Mouse (Mus musculus) limb, embryonic 13.5 days (tissue): Measurements from ENCODE around the gene Arntl. TPM values are rescaled to one million over a fixed set of nuclear protein-coding genes. Genes with fewer than 3 reads are reported as not detected.
"Not testable (repeated sequence)": the region's sequence is repeated elsewhere in the genome, so short reads cannot be mapped to it uniquely, and the experiment has no call there.

ENCODE experiments used
- ATAC-seq: fragments of 200-750 bp; cut with Nextera tagmentation; 2 replicates; pipeline ENCODE4 v1.8.0; 2017; ENCODE audit warnings: low read depth, moderate number of reproducible peaks, moderate TSS enrichment; ENCODE audit not compliant: low FRiP score
- H3K27ac ChIP-seq: fragments of 300-500 bp; sonication (generic); 2 replicates; pipeline ENCODE4 v1.5.1; 2015; ENCODE audit warnings: inconsistent platforms, mild to moderate bottlenecking, moderate library complexity
- H3K27me3 ChIP-seq: fragments of 300-500 bp; sonication (generic); 2 replicates; pipeline ENCODE4 v1.6.1; 2015; ENCODE audit warnings: mild to moderate bottlenecking, inconsistent platforms
- H3K36me3 ChIP-seq: fragments of 300-500 bp; sonication (generic); 2 replicates; pipeline ENCODE4 v1.6.1; 2015; ENCODE audit warnings: inconsistent platforms, mild to moderate bottlenecking, moderate library complexity
- H3K4me1 ChIP-seq: fragments of 300-500 bp; sonication (generic); 2 replicates; pipeline ENCODE4 v1.6.1; 2015; ENCODE audit warnings: inconsistent platforms
- H3K4me2 ChIP-seq: fragments of 300-500 bp; sonication (generic); replicated peaks from 2 replicates; pipeline ENCODE4 v1.6.1; 2015; ENCODE audit warnings: inconsistent platforms, mild to moderate bottlenecking, moderate library complexity
- H3K4me3 ChIP-seq: fragments of 300-500 bp; sonication (generic); 2 replicates; pipeline ENCODE4 v1.5.1; 2015; ENCODE audit warnings: moderate library complexity, mild to moderate bottlenecking, inconsistent platforms
- H3K9ac ChIP-seq: fragments of 300-500 bp; sonication (generic); 2 replicates; pipeline ENCODE4 v1.6.1; 2015; ENCODE audit warnings: mild to moderate bottlenecking, inconsistent platforms
- H3K9me3 ChIP-seq: fragments of 300-500 bp; sonication (generic); 2 replicates; pipeline ENCODE4 v1.6.1; 2016; ENCODE audit warnings: inconsistent platforms
- WGBS: fragments of 180-500 bp; shearing (Covaris S2); methylation state at CpG from one replicate; pipeline ENCODE4 v1.1.7; 2015; 5-methylcytosine and 5-hydroxymethylcytosine counted together
- polyA plus RNA-seq: library from polyadenylated mRNA; unstranded; fragments of >200 nt; fragmentation: Nextera tagmentation; extraction: Ambion mirVana; gene quantifications from 2 replicates; pipeline ENCODE4 v1.2.1, GENCODE M21; 2015

The Arntl gene
- polyA plus RNA-seq, 1 experiment from 2014 or later = 7.8 TPM

DNA sequence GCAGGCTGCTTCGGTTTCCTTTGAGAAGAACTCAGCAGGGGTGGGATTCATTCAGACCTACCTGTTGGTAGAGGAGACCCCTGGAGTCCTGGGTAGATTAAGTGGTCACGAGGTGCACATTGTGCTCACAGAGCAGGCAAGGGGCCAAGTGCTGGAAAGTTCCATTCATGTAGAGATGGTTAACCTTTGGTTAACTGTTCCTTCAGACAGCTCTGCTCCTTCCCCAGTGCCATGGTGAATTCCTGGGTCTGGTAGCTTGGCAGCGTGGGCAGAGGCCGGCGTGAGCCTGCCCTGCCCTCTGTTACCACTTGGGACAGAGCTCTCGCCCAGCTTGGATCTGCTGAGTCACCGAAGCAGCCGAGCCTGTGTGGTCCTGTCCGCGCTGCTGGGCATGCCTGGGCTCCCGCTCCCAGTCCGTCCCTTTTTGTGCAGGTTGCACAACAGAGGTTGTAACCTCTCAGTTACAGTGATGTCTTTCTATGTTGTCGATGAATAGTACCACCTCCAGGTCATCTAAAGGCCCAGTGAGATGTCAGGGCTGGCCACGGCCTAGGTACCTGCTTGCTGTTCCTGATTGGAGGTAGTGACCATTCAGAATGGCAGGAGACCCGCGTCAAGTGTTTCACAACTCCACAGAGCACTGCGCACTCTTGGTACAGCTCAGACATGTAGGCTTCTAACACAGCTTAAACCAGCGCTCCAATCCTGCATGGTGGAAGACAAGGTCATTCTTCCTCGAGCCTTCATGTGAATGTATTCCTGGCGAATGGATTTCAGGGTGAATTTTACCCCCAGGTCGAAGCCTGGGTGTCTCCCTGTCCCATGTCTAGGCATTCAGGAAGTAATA, 53.3 kb downstream of the Arntl start:
- H3K4me1 ChIP-seq = peaks cover 19% of the 10 kb centered on the region
- H3K9ac ChIP-seq = no peak overlapping the region
- no peak overlapping the region for H3K4me2 ChIP-seq
- 74% methylated on average over 21 of the region's 21 CpGs for WGBS
- no peaks in the 10 kb centered on the region for H3K36me3 ChIP-seq
- no peak overlapping the region for H3K4me3 ChIP-seq
- H3K27me3 ChIP-seq = no peaks in the 10 kb centered on the region
- H3K9me3 ChIP-seq = no peaks in the 10 kb centered on the region
- H3K27ac ChIP-seq = no peak overlapping the region
- ATAC-seq = no peak

DNA sequence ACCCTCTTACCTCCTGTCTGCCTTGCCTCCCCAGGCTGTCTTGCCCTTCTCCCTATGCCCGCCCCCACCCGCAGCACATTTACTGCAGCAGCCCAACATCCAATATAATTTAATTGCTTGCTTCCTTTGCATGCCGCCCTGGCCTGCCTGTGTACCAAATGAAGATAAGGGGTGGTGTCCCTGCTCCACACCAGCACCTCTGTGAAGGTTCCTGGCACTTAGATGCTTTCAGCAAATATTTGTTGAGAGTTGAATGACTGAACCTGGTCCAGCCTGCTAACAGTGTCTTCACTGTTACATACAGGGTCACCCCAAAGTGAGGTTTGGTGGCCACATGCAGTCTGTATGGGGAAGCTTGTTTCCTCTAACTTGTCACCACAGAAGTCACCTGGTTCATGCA, 54.4 kb downstream of the Arntl start:
- no peaks in the 10 kb centered on the region for H3K27me3 ChIP-seq
- WGBS = 20% methylated on average over 3 of the region's 3 CpGs
- H3K4me1 ChIP-seq = peaks cover 19% of the 10 kb centered on the region
- H3K27ac ChIP-seq = no peak overlapping the region
- no peak overlapping the region for H3K4me3 ChIP-seq
- no peaks in the 10 kb centered on the region for H3K36me3 ChIP-seq
- no peak for ATAC-seq
- H3K4me2 ChIP-seq = no peak overlapping the region
- H3K9me3 ChIP-seq = no peaks in the 10 kb centered on the region
- H3K9ac ChIP-seq = no peak overlapping the region

DNA sequence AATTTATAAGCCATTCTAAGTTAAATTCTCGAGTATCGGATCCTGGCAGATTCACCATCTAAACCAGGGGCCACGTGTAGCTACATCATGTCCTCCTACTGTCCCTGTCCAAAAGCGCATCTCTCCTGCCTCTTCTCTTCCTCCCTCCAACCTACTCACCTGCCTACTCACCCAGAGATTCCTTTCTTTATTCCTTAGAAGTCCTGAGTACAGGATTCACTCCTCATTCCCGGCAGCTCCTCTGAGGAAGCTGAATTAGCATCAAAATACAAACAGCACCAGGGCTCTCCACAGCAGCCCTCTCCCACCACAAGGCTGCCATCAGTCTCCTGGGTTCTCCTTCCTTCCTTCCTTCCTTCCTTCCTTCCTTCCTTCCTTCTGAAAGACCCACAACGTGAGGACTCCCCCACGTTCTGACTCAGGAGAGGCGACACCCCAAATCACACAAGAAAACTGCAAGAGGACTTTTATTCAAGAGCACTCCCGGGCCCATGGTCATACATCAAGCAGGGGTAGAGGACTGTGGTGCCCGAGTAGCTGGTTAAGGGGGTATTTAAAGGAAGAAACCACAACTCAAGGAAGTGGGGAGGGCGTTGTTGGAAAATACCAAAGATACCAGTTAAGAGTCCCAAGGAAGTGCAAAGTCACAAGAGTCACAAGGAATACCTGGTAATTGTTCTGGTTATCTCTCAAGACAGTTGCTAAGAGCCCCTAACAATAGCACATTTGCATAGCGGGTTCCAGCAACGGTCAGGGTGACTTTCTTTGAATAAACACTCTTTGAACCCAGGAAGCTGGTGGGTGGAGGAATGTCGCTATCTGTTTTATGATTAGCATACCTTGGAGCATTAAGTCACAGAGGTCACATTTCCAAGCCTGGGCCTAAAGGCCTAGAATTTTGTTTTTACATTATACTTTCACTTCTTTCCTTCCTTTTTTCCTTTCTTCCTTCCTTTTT, 55.5 kb downstream of the Arntl start:
- H3K9me3 ChIP-seq, H3K4me3 ChIP-seq, H3K4me2 ChIP-seq, H3K27me3 ChIP-seq, H3K27ac ChIP-seq, ATAC-seq, H3K36me3 ChIP-seq, H3K9ac ChIP-seq: not testable (repeated sequence)
- 50% methylated on average over 14 of the region's 14 CpGs for WGBS
- H3K4me1 ChIP-seq = peaks cover 19% of the 10 kb centered on the region

DNA sequence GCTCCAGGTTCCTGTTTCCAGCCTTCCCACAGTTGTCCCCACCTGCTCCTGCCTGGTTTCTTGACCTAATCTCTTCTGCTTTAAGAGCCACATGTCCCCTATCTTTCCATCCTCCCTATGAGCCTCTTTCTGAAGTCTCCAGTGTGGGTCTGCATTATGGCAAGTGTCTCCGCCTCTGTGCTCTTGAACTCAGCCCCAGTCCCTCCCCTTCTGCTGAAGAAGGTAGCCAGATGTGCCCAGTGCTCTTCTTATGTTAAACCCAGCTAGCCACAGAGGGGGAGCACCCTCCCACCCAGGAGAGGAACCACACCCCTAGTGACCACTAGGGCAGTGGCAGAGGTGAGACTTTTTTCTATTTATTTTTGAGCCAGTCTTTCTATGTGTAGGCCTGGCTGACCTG, 56.7 kb downstream of the Arntl start:
- H3K9ac ChIP-seq = no peak overlapping the region
- H3K27ac ChIP-seq = no peak overlapping the region
- no peaks in the 10 kb centered on the region for H3K9me3 ChIP-seq
- no peak overlapping the region for H3K4me3 ChIP-seq
- H3K4me1 ChIP-seq = peaks cover 19% of the 10 kb centered on the region
- ATAC-seq = 0 out of 2 replicates have a peak, but pooled peaks have one; percentile 36
- no peak overlapping the region for H3K4me2 ChIP-seq
- no peaks in the 10 kb centered on the region for H3K36me3 ChIP-seq
- WGBS = 89% methylated on average over 1 of the region's 1 CpGs
- H3K27me3 ChIP-seq = no peaks in the 10 kb centered on the region

DNA sequence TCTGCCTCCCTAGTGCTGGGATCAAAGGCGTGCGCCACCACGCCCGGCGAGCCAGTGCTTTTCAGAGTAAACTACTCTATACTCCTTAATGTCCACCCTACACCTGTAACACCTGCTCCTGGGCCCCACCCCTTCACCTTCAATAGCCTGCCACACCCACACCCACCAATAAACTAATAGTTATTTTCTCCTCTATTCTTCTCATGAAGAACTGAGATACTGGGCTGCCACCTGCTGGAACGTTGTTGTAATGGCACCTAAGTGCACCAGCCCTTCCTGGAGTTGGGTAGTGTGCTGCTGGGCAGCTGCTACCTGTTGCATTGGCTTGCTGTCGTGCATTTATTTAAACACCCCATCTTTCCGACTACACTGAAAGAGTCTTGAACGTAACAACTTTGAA, 61.0 kb downstream of the Arntl start:
- Histone ChIP-seq H3K4me3 (no peak overlapping the region), H3K4me2 (no peak overlapping the region), H3K9ac (no peak overlapping the region), H3K4me1 (peaks cover 3% of the 10 kb centered on the region; the same call in 1 of the 2 replicates), H3K27me3 (no peaks in the 10 kb centered on the region), H3K27ac (no peak overlapping the region), H3K36me3 (no peaks in the 10 kb centered on the region), H3K9me3 (no peaks in the 10 kb centered on the region)
- 78% methylated on average over 9 of the region's 9 CpGs for WGBS
- ATAC-seq = no peak

DNA sequence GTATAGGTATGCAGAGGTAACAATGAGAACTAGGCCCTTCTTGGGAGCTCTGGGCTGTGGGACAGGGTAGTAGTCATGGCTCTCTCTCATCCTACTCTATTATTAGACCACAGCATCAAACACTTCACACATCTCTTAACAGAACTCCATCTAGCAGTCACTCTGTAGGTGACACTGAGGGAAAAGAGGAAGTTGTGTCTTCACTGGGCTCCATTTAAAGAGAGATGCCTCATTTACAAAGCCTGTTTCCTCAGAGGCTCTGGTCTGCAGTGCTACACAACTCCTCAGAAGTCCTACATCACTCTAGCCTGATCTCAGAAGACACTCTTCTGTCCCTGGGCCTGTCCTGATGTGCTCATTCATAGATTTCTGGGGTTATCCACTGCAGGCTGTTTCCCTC, 61.8 kb downstream of the Arntl start:
- no peaks in the 10 kb centered on the region for H3K9me3 ChIP-seq
- no peak overlapping the region for H3K27ac ChIP-seq
- H3K36me3 ChIP-seq = no peaks in the 10 kb centered on the region
- ATAC-seq = no peak
- H3K9ac ChIP-seq = no peak overlapping the region
- peaks cover 3% of the 10 kb centered on the region; the same call in 1 of the 2 replicates for H3K4me1 ChIP-seq
- H3K4me3 ChIP-seq = no peak overlapping the region
- no peaks in the 10 kb centered on the region for H3K27me3 ChIP-seq
- no peak overlapping the region for H3K4me2 ChIP-seq

DNA sequence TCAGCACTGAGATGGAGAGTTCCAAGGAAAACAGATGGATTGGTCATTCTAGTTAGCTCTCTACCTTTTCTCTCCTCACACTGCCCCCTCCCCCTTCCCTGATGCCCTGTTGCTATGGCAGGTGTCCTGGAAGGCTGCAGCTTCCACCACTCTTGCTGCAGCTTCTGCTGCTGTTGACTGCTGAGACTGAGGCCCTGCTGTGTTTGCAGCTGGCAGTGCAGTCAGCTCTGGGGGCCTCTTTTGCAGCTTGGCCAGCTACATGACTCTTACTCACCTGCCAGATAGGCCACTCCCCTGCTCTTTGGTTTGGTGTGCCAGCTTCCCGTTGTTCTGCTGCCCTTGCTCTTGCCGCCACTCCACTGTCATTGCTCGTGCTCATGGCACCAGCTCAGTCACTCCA, 62.7 kb downstream of the Arntl start:
- H3K4me2 ChIP-seq = no peak overlapping the region
- H3K27me3 ChIP-seq = no peaks in the 10 kb centered on the region
- 70% methylated on average over 3 of the region's 3 CpGs for WGBS
- H3K4me3 ChIP-seq = no peak overlapping the region
- no peaks in the 10 kb centered on the region for H3K9me3 ChIP-seq
- H3K4me1 ChIP-seq = peaks cover 3% of the 10 kb centered on the region; the same call in 1 of the 2 replicates
- ATAC-seq = no peak
- H3K27ac ChIP-seq = no peak overlapping the region
- H3K9ac ChIP-seq = no peak overlapping the region
- no peaks in the 10 kb centered on the region for H3K36me3 ChIP-seq

DNA sequence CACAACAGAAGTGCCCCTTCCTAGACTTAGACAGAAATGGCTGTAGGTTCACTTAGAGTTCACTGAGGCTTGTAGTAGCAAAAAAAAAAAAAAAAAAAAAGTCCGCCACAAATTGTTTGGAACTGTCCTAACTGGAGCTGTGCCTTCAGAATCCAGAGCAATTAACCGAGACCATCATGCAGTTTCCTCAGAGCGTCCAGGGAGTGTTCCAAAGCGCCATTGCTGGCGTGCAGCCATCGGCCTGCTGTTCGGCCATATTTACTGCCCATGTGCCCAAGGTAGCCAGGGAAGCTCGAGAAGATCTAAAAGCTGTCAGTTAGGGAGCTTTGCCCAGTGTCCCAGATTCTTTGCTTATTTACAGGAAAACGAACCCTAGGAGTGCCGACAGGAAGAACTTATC, 63.3 kb downstream of the Arntl start:
- no peaks in the 10 kb centered on the region for H3K36me3 ChIP-seq
- H3K9ac ChIP-seq = no peak overlapping the region
- no peaks in the 10 kb centered on the region for H3K9me3 ChIP-seq
- H3K4me1 ChIP-seq = peaks cover 3% of the 10 kb centered on the region; the same call in 1 of the 2 replicates
- WGBS = 78% methylated on average over 10 of the region's 10 CpGs
- H3K4me3 ChIP-seq = no peak overlapping the region
- no peaks in the 10 kb centered on the region for H3K27me3 ChIP-seq
- no peak overlapping the region for H3K27ac ChIP-seq
- no peak overlapping the region for H3K4me2 ChIP-seq
- ATAC-seq = no peak

DNA sequence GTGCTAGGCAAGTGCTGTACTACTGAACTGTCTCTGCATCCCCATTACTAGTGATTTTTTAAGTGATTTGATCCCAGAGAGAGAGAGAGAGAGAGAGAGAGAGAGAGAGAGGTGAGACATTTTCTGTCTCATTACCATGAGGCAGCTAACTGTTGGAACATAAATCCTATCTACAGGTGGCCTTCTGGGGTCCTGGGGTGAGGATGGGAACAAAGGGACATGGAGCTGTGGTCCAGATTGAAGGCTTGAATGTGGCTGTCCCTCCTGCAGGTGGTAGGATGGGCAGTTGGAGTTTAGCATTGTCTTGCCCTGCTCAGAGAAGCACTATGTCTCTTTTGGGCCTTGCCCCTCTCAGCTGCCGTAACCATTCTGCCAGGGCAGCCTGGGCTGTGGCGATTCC, 63.7 kb downstream of the Arntl start:
- no peaks in the 10 kb centered on the region for H3K27me3 ChIP-seq
- WGBS = 81% methylated on average over 2 of the region's 2 CpGs
- H3K9ac ChIP-seq = no peak overlapping the region
- H3K36me3 ChIP-seq = no peaks in the 10 kb centered on the region
- no peak for ATAC-seq
- H3K4me2 ChIP-seq = no peak overlapping the region
- H3K4me1 ChIP-seq = peaks cover 3% of the 10 kb centered on the region; the same call in 1 of the 2 replicates
- no peak overlapping the region for H3K4me3 ChIP-seq
- H3K9me3 ChIP-seq = no peaks in the 10 kb centered on the region
- H3K27ac ChIP-seq = no peak overlapping the region

DNA sequence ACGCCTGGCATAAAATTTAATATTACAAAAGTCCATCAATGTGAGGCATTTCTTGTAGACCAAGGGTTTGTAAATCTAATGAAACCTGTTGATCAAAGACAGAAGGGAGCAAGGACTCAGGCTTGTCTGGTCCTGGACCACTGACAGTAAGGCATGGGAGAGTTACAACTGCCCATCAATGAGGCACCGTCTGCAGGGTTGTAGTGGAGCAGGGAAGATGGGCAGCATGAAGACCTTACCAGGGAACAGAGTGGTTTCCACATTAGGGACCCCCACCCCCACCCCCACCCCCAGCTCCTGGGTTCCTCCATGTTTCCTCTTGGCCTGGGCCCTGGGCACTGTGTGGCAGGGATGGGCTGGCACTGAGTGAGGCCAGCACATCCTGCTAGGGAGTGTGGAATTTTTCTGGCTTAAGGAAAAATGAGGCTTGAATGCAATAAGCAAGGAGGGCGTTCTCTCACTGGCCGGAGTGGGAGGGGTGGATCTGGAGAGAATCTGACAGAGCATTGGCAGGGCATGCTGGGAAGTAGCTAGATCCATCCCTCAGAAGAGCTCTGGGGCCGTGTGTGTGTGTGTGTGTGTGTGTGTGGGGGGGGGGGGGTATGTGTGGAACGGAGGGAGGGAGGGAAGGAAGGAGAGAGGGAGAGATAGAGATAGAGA, 65.2 kb downstream of the Arntl start:
- Histone ChIP-seq H3K9me3 (no peaks in the 10 kb centered on the region), H3K4me2 (no peak overlapping the region), H3K4me1 (peaks cover 3% of the 10 kb centered on the region; the same call in 1 of the 2 replicates), H3K4me3 (no peak overlapping the region), H3K36me3 (no peaks in the 10 kb centered on the region), H3K9ac (no peak overlapping the region), H3K27me3 (no peaks in the 10 kb centered on the region), H3K27ac (no peak overlapping the region)
- WGBS = 73% methylated on average over 6 of the region's 6 CpGs
- no peak for ATAC-seq

DNA sequence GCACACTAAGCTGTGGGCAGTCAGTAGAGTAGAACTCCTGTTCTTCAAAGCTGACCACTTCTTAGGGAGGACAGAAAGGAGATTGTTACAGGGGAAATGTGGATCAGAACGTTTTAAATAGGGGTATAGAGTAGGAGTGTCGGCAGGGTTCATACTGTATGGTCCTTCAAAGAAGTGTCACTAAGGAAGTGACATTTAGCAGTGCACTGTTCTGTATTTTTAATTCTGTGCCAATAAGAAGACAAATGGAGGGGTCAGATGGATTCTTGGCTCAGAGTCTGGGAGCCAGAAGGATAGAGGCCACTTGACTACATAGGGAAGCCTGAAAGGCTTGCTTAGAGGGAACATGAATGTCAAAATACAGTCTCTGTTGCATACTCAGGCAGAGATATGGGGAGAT, 70.0 kb downstream of the Arntl start:
- H3K36me3 ChIP-seq = no peaks in the 10 kb centered on the region
- no peaks in the 10 kb centered on the region for H3K9me3 ChIP-seq
- H3K27ac ChIP-seq = no peak overlapping the region
- no peak overlapping the region for H3K9ac ChIP-seq
- WGBS = 72% methylated on average over 2 of the region's 2 CpGs
- H3K27me3 ChIP-seq = no peaks in the 10 kb centered on the region
- H3K4me2 ChIP-seq = no peak overlapping the region
- no peaks in the 10 kb centered on the region for H3K4me1 ChIP-seq
- no peak for ATAC-seq
- no peak overlapping the region for H3K4me3 ChIP-seq

DNA sequence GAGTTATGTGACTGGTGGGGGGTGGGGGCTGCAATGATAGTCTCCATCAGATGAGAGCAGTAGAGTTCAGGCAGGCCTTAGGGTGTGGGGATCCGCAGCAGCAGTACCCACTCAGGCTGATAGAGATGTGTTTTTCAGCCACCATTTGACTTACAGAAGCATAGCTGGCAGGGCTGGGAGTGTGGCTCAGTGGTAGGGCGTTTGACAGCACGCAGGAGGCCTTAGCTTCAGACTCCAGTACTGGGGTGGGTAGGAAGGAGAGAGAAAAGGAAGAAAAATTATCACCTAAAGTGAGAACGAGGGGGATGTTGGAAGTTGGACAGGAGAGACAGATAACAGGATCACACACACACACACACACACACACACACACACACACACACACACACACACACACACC, 71.2 kb downstream of the Arntl start:
- Histone ChIP-seq H3K36me3 (peaks cover 5% of the 10 kb centered on the region), H3K27ac (no peak overlapping the region), H3K4me1 (no peaks in the 10 kb centered on the region), H3K27me3 (no peaks in the 10 kb centered on the region), H3K4me2 (no peak overlapping the region), H3K4me3 (no peak overlapping the region), H3K9ac (no peak overlapping the region), H3K9me3 (no peaks in the 10 kb centered on the region)
- ATAC-seq = no peak
- 81% methylated on average over 3 of the region's 4 CpGs for WGBS
